Comparison of ENCODE assay signal across 8 mouse cellular contexts in the genomic region with DNA sequence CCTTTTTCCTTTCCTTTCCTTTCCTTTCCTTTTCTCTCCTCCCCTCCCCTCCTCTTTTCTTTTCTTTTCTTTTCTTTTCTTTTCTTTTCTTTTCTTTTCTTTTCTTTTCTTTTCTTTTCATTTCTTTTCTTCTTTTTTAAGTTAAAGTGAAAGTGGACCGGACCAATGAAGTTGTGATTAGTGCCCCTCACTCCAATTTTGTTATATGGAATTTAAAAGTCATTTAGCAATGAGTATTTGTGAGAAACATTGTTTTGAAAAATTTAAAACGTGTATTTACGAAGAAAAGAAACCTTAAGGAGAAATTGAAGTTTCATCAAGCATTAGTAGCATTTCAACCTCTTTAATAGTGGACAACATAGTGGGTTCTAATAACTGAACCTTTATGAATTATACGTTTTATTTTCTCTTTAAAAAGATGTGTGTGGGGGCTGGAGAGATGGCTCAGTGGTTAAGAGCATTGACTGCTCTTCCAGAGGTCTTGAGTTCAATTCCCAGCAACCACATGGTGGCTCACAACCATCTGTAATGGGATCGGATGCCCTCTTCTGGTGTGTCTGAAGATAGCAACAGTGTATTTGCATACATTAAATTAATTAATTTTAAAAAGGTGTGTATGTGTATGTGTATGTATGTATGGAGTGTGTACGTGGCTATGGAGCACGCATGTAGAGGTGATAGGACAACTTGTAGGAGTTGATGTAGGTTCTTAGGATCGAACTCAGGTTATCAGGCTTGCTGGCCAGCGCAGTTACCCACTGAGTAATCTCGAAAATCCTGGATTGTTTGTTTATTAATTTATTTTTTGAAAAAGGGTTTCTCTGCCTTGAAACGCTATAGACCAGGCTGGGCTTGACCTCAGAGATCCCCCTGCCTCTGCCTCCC. TPM values are rescaled to one million over a fixed set of nuclear protein-coding genes. Genes with fewer than 3 reads are reported as not detected.
DNase-seq lines count a peak whose midpoint lies in the region; ATAC-seq and TF ChIP-seq lines count a peak whose summit lies in the region.

No protein-coding gene starts in this region.

- no peaks in the 10 kb centered on the region for H3K36me3 ChIP-seq in heart, embryonic 15.5 days
- no peaks in the 10 kb centered on the region for H3K36me3 ChIP-seq in hindbrain, embryonic 12.5 days
- H3K36me3 ChIP-seq in midbrain, embryonic 13.5 days: no peaks in the 10 kb centered on the region

- peaks cover 28% of the 10 kb centered on the region for H3K4me1 ChIP-seq in heart, embryonic 15.5 days (replicated peaks)
- H3K4me1 ChIP-seq in bone marrow, adult 2 months (ENCODE audit: control insufficient read depth, insufficient read depth, low read length): peaks cover 3% of the 10 kb centered on the region; the same call in 1 of the 2 replicates
- peaks cover 20% of the 10 kb centered on the region for H3K4me1 ChIP-seq in hindbrain, embryonic 12.5 days
- H3K4me1 ChIP-seq in midbrain, embryonic 13.5 days (replicated peaks): peaks cover 32% of the 10 kb centered on the region

- H3K9me3 ChIP-seq in heart, embryonic 15.5 days (replicated peaks): no peaks in the 10 kb centered on the region
- H3K9me3 ChIP-seq in hindbrain, embryonic 12.5 days (replicated peaks): no peaks in the 10 kb centered on the region
- no peaks in the 10 kb centered on the region for H3K9me3 ChIP-seq in midbrain, embryonic 13.5 days

- H3K27me3 ChIP-seq in heart, embryonic 15.5 days: no peaks in the 10 kb centered on the region
- no peaks in the 10 kb centered on the region for H3K27me3 ChIP-seq in hindbrain, embryonic 12.5 days
- H3K27me3 ChIP-seq in midbrain, embryonic 13.5 days: no peaks in the 10 kb centered on the region

- H3K27ac ChIP-seq in heart, embryonic 15.5 days: peak overlapping the region; percentile 97
- H3K27ac ChIP-seq in bone marrow, adult 2 months (ENCODE audit: control insufficient read depth, insufficient read depth, low read depth, low read length, poor library complexity): no peak overlapping the region
- no peak overlapping the region for H3K27ac ChIP-seq in hindbrain, embryonic 12.5 days
- peak overlapping the region; percentile 94; the same call in 1 of the 2 replicates for H3K27ac ChIP-seq in midbrain, embryonic 13.5 days

- DNase-seq in heart, adult 8-10 months (ENCODE audit: low spot score): no peak
- DNase-seq in right cerebral cortex, postnatal 14 days: no peak
- DNase-seq in left cerebral cortex, adult 8-10 months (ENCODE audit: low spot score in 2 of 2): no peak
- no peak for DNase-seq in embryo, embryonic 9.5 days (ENCODE audit: extremely low spot score)

- no peak for TF ChIP-seq CTCF in bone marrow, adult 2 months (IDR thresholded peaks at IDR 0.05; ENCODE audit: control insufficient read depth, insufficient read depth, low read length)

- H3K4me2 ChIP-seq in heart, embryonic 15.5 days: peak overlapping the region; percentile 68
- H3K4me2 ChIP-seq in hindbrain, embryonic 12.5 days (replicated peaks): peak overlapping the region; percentile 63
- H3K4me2 ChIP-seq in midbrain, embryonic 13.5 days (replicated peaks): peak overlapping the region; percentile 67

- no peak for ATAC-seq in heart, embryonic 15.5 days (replicated peaks; ENCODE audit: insufficient number of reproducible peaks, insufficient read depth, low FRiP score, low read depth)
- ATAC-seq in hindbrain, embryonic 12.5 days (ENCODE audit: low FRiP score): no peak
- ATAC-seq in midbrain, embryonic 13.5 days: no peak

- no peak overlapping the region for H3K9ac ChIP-seq in heart, embryonic 15.5 days
- no peak overlapping the region for H3K9ac ChIP-seq in hindbrain, embryonic 12.5 days
- peak overlapping the region; percentile 91 for H3K9ac ChIP-seq in midbrain, embryonic 13.5 days (replicated peaks)

- no peak for TF ChIP-seq POLR2A in bone marrow, adult 2 months (IDR thresholded peaks at IDR 0.05; ENCODE audit: borderline replicate concordance, control insufficient read depth, low read depth, low read length)

- 61% methylated on average over 11 of the region's 11 CpGs for WGBS in heart, embryonic 15.5 days
- WGBS in bone marrow, adult 2 months: 54% methylated on average over 11 of the region's 11 CpGs
- WGBS in hindbrain, embryonic 12.5 days: 69% methylated on average over 11 of the region's 11 CpGs
- 69% methylated on average over 11 of the region's 11 CpGs for WGBS in midbrain, embryonic 13.5 days

- peak overlapping the region; percentile 88 for H3K4me3 ChIP-seq in heart, embryonic 15.5 days
- peak overlapping the region; percentile 76 for H3K4me3 ChIP-seq in bone marrow, adult 2 months (replicated peaks; ENCODE audit: control insufficient read depth, low read depth, low read length)
- H3K4me3 ChIP-seq in hindbrain, embryonic 12.5 days: peak overlapping the region; percentile 91
- peak overlapping the region; percentile 84 for H3K4me3 ChIP-seq in midbrain, embryonic 13.5 days (replicated peaks)

RNA-seq across cellular contexts. Expression of gene Asxl2, which starts 1.5 kb away (rescaled TPM):
- 14.0 and 14.4 TPM in 2 replicates for polyA plus RNA-seq in heart, embryonic 15.5 days (2015; fragmentation: Nextera tagmentation; extraction: Ambion mirVana)
- total RNA-seq in heart, adult 8-10 months (2022): 10 to 100 TPM; 18.3 to 26.2 (median 22.3) TPM
- 11.8 and 19.3 TPM in 2 replicates for polyA plus RNA-seq in bone marrow, adult 2 months (2011; ENCODE audit: insufficient read depth, insufficient read length, low replicate concordance, missing spikeins)
- 19.2 and 20.9 TPM in 2 replicates for polyA plus RNA-seq in hindbrain, embryonic 12.5 days (2016; fragmentation: Nextera tagmentation; extraction: Ambion mirVana)
- 15.6 and 16.1 TPM in 2 replicates for polyA plus RNA-seq in midbrain, embryonic 13.5 days (2015; fragmentation: Nextera tagmentation; extraction: Ambion mirVana)
- 10 to 100 TPM; 32.7 to 36.9 (median 34.3) TPM for total RNA-seq in left cerebral cortex, adult 8-10 months (2022)

Comparison
In these comparisons a context has a peak if more than half of its experiments do, and no peak if none do; other contexts are left out.
1. H3K27ac ChIP-seq: peak in heart, embryonic 15.5 days (single experiment) and midbrain, embryonic 13.5 days (single experiment); none in bone marrow, adult 2 months (single experiment) and hindbrain, embryonic 12.5 days (single experiment).
2. Peak in every context shown above with its lines, with median percentiles within 50 percentile points of each other: H3K4me2 ChIP-seq and H3K4me3 ChIP-seq.